Mouse (Mus musculus) liver, embryonic 11.5 days (tissue): ENCODE measurements around the gene Gm13306. TPM values are rescaled to one million over a fixed set of nuclear protein-coding genes. Genes with fewer than 3 reads are reported as not detected.

Source experiments
- polyA plus RNA-seq: library from polyadenylated mRNA; unstranded; fragments of >200 nt; fragmentation: Nextera tagmentation; extraction: Ambion mirVana; gene quantifications from 2 replicates; pipeline ENCODE4 v1.2.1, GENCODE M21; 2014

The Gm13306 gene
- polyA plus RNA-seq, 1 experiment from 2014 or later, result not detected

Other genes with a start within 250 kb of the Gm13306 start
- gene Gm21541, start 249.8 kb upstream of the Gm13306 start, polyA plus RNA-seq, result 0.22 TPM in 1 of 2 replicates, not detected in the other
- gene Gm20878, start 211.9 kb upstream of the Gm13306 start, polyA plus RNA-seq, result 0.37 and 1.4 TPM in 2 replicates
- gene Fam205a4, start 187.4 kb upstream of the Gm13306 start, polyA plus RNA-seq, result 0.04 and 0.16 TPM in 2 replicates
- not detected in 2 replicates for gene Gm21093, start 118.7 kb upstream of the Gm13306 start, polyA plus RNA-seq
- not detected in 2 replicates for gene Gm3893, start 62.2 kb upstream of the Gm13306 start, polyA plus RNA-seq
- gene Gm13304, start 38.6 kb upstream of the Gm13306 start, polyA plus RNA-seq, result not detected in 2 replicates
- gene Gm13305, start 15.2 kb downstream of the Gm13306 start, polyA plus RNA-seq, result 0.33 and 0.42 TPM in 2 replicates
- gene Gm10600, start 87.2 kb downstream of the Gm13306 start, polyA plus RNA-seq, result not detected in 2 replicates
- gene Ccl21b, start 102.3 kb downstream of the Gm13306 start, polyA plus RNA-seq, result not detected in 2 replicates
- gene Gm21953, start 140.8 kb downstream of the Gm13306 start, polyA plus RNA-seq, result not detected in 2 replicates
- gene Fam205a3, start 164.9 kb downstream of the Gm13306 start, polyA plus RNA-seq, result not detected in 2 replicates